Mouse (Mus musculus) liver, postnatal 0 days (tissue): ENCODE data around the gene Pde4a. TPM values are rescaled to one million over a fixed set of nuclear protein-coding genes. Genes with fewer than 3 reads are reported as not detected.
A peak's percentile ranks its signal among the peaks of the same experiment; 100 is the strongest.
"Not testable (repeated sequence)": the region's sequence is repeated elsewhere in the genome, so short reads cannot be mapped to it uniquely, and the experiment has no call there.

ENCODE experiments used
- ATAC-seq: fragments of 200-750 bp; cut with Nextera tagmentation; 2 replicates; pipeline ENCODE4 v1.8.0; 2017; ENCODE audit warnings: mild to moderate bottlenecking, moderate library complexity
- DNase-seq: peaks from one replicate; pipeline ENCODE4 v3.0.0-alpha.2; 2016
- H3K27ac ChIP-seq: fragments of 300-500 bp; sonication (generic); 2 replicates; pipeline ENCODE4 v1.5.1; 2014; ENCODE audit warnings: antibody characterized with exemption, moderate library complexity, mild to moderate bottlenecking, low read depth
- H3K27me3 ChIP-seq: fragments of 300-500 bp; sonication (generic); 2 replicates; pipeline ENCODE4 v1.6.1; 2014; ENCODE audit warnings: low read length, control low read depth, mixed read lengths; ENCODE audit not compliant: insufficient read depth
- H3K36me3 ChIP-seq: fragments of 300-500 bp; sonication (generic); replicated peaks from 2 replicates; pipeline ENCODE4 v1.6.1; 2014; ENCODE audit warnings: mild to moderate bottlenecking, control low read depth, low read length, moderate library complexity, mixed read lengths; ENCODE audit not compliant: insufficient read depth
- H3K4me1 ChIP-seq: fragments of 300-500 bp; sonication (generic); 2 replicates; pipeline ENCODE4 v1.6.1; 2014; ENCODE audit warnings: antibody characterized with exemption, mild to moderate bottlenecking, control low read depth; ENCODE audit not compliant: insufficient read depth
- H3K4me2 ChIP-seq: fragments of 300-500 bp; sonication (generic); 2 replicates; pipeline ENCODE4 v1.6.1; 2014; ENCODE audit warnings: low read depth, mild to moderate bottlenecking, low read length, moderate library complexity, mixed read lengths
- H3K4me3 ChIP-seq: fragments of 300-500 bp; sonication (generic); 2 replicates; pipeline ENCODE4 v1.5.1; 2014; ENCODE audit warnings: low read depth, low read length
- H3K9ac ChIP-seq: fragments of 300-500 bp; sonication (generic); replicated peaks from 2 replicates; pipeline ENCODE4 v1.6.1; 2014; ENCODE audit warnings: mild to moderate bottlenecking, moderate library complexity
- H3K9me3 ChIP-seq: fragments of 300-500 bp; sonication (generic); 2 replicates; pipeline ENCODE4 v1.6.1; 2016; ENCODE audit warnings: mild to moderate bottlenecking, control low read depth, low read length, mixed read lengths
- CTCF ChIP-seq: sonication (generic); IDR thresholded peaks from 2 replicates; pipeline ENCODE4 v1.5.1; 2016; ENCODE audit warnings: antibody characterized with exemption, low read depth
- EP300 ChIP-seq: IDR thresholded peaks from 2 replicates; pipeline ENCODE4 v1.6.1; 2016; ENCODE audit warnings: antibody characterized with exemption, low read depth, mild to moderate bottlenecking
- WGBS: fragments of 180-500 bp; shearing (Covaris S2); extraction: QIAGEN DNeasy Blood & Tissue Kit; methylation state at CpG from one replicate; pipeline ENCODE4 v1.1.7; 2014; ENCODE audit not compliant: insufficient replicate concordance; 5-methylcytosine and 5-hydroxymethylcytosine counted together
- polyA plus RNA-seq: library from polyadenylated mRNA; unstranded; fragments of >200 nt; fragmentation: Nextera tagmentation; extraction: Ambion mirVana; gene quantifications from 2 replicates; pipeline ENCODE4 v1.2.1, GENCODE M21; 2015

Gene Pde4a
- polyA plus RNA-seq, 1 experiment from 2014 or later: 1.5 TPM

- Histone ChIP-seq H3K9ac (peak overlapping the region; percentile 44), H3K4me2 (peak overlapping the region; percentile 61), H3K4me3 (peak overlapping the region; percentile 48), H3K9me3 (no peaks in the 10 kb centered on the region), H3K27ac (peak overlapping the region; percentile 56), H3K36me3 (no peaks in the 10 kb centered on the region), H3K4me1 (peaks cover 17% of the 10 kb centered on the region), H3K27me3 (no peaks in the 10 kb centered on the region)
- DNase-seq (peak; percentile 97), ATAC-seq (peak; percentile 88)
- peak; percentile 99 for TF ChIP-seq CTCF
- no peak for TF ChIP-seq EP300
- WGBS: 5% methylated on average over 21 of the region's 21 CpGs
Observed at GRCm38 (mm10) chr9:21220490-21221382, 55.2 kb downstream of the Pde4a start.

GRCm38 (mm10) chr9:21221383-21221929 lies 55.9 kb downstream of the Pde4a start:
- DNase-seq (no peak), ATAC-seq (peak; percentile 46)
- peak overlapping the region; percentile 48 for H3K4me3 ChIP-seq
- H3K4me2 ChIP-seq: peak overlapping the region; percentile 61
- peak; percentile 82 for TF ChIP-seq CTCF
- TF ChIP-seq EP300: no peak
- H3K9ac ChIP-seq: peak overlapping the region; percentile 44; the same call in 1 of the 2 replicates
- no peaks in the 10 kb centered on the region for H3K9me3 ChIP-seq
- H3K4me1 ChIP-seq: peaks cover 18% of the 10 kb centered on the region
- no peaks in the 10 kb centered on the region for H3K27me3 ChIP-seq
- no peaks in the 10 kb centered on the region for H3K36me3 ChIP-seq
- 18% methylated on average over 7 of the region's 7 CpGs for WGBS
- peak overlapping the region; percentile 56; the same call in 1 of the 2 replicates for H3K27ac ChIP-seq

GRCm38 (mm10) chr9:21223490-21223889 lies 58.0 kb downstream of the Pde4a start:
- 100% methylated on average over 1 of the region's 2 CpGs for WGBS
- not testable (repeated sequence) for DNase-seq, H3K4me2 ChIP-seq, H3K27ac ChIP-seq, H3K9ac ChIP-seq, H3K27me3 ChIP-seq, H3K9me3 ChIP-seq, H3K4me3 ChIP-seq, ATAC-seq, H3K36me3 ChIP-seq
- peaks cover 28% of the 10 kb centered on the region for H3K4me1 ChIP-seq

GRCm38 (mm10) chr9:21223906-21224305 lies 58.4 kb downstream of the Pde4a start:
- Histone ChIP-seq H3K27me3 (no peaks in the 10 kb centered on the region), H3K9ac (no peak overlapping the region), H3K4me2 (no peak overlapping the region), H3K4me3 (no peak overlapping the region), H3K9me3 (no peaks in the 10 kb centered on the region), H3K36me3 (no peaks in the 10 kb centered on the region), H3K27ac (no peak overlapping the region), H3K4me1 (peaks cover 28% of the 10 kb centered on the region)
- no peak for TF ChIP-seq EP300
- TF ChIP-seq CTCF: no peak
- 85% methylated on average over 6 of the region's 6 CpGs for WGBS
- ATAC-seq (no peak), DNase-seq (no peak)

GRCm38 (mm10) chr9:21224576-21225414 lies 59.3 kb downstream of the Pde4a start:
- WGBS: 20% methylated on average over 26 of the region's 26 CpGs
- peaks cover 28% of the 10 kb centered on the region for H3K4me1 ChIP-seq

DNA sequence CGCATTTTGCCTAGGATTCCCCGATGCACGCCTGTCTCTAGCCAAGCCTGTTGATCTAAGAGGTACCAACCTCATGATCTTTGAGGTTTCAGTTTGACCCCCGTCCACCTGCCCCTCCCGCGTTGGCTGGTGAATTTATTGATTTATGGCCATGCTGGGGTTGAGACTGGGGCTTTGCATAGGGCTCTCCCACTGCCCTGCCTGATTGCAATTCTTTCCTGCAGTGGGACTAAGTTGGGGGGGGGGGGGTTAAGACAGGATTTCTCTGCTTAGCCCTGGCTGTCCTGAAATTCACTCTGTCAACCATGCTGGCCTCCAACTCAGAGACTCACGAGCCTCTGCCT lies 59.9 kb downstream of the Pde4a start:
- H3K4me1 ChIP-seq: peaks cover 28% of the 10 kb centered on the region
- TF ChIP-seq CTCF: no peak
- no peak for TF ChIP-seq EP300
- 6% methylated on average over 7 of the region's 7 CpGs for WGBS
- DNase-seq (no peak), ATAC-seq (no peak)
- no peaks in the 10 kb centered on the region for H3K27me3 ChIP-seq
- peak overlapping the region; percentile 53; the same call in 1 of the 2 replicates for H3K27ac ChIP-seq
- no peaks in the 10 kb centered on the region for H3K9me3 ChIP-seq
- peak overlapping the region; percentile 39 for H3K4me3 ChIP-seq
- H3K4me2 ChIP-seq: peak overlapping the region; percentile 67
- H3K36me3 ChIP-seq: peaks cover under 1% of the 10 kb centered on the region; the same call in 1 of the 2 replicates
- H3K9ac ChIP-seq: 0 out of 2 replicates have a peak overlapping the region, but pooled peaks have one; percentile 16

More at GRCm38 (mm10) chr9:21224576-21225414, 59.3 kb downstream of the Pde4a start:
- TF ChIP-seq EP300: no peak
- TF ChIP-seq CTCF: peak; percentile 22
- no peaks in the 10 kb centered on the region for H3K36me3 ChIP-seq
- no peaks in the 10 kb centered on the region for H3K27me3 ChIP-seq
- H3K27ac ChIP-seq: peak overlapping the region; percentile 53
- DNase-seq (peak; percentile 72), ATAC-seq (peak; percentile 60)
- H3K4me3 ChIP-seq: peak overlapping the region; percentile 39
- peak overlapping the region; percentile 67 for H3K4me2 ChIP-seq
- 0 out of 2 replicates have a peak overlapping the region, but pooled peaks have one; percentile 16 for H3K9ac ChIP-seq
- H3K9me3 ChIP-seq: no peaks in the 10 kb centered on the region
